Mouse (Mus musculus) layer of hippocampus, adult 8-10 months (tissue): ENCODE data around the gene Arvcf. TPM values are rescaled to one million over a fixed set of nuclear protein-coding genes. Genes with fewer than 3 reads are reported as not detected.

Experiments used
- DNase-seq, 2 experiments: peaks; one replicate each; pipeline ENCODE4 v3.0.0; 2022; ENCODE audit warnings: low spot score in 2 of 2
- total RNA-seq, 4 experiments: library from RNA; stranded (reverse); gene quantifications; 2 replicates each; pipeline ENCODE4 v1.2.4; 2022

Gene Arvcf
- total RNA-seq, 4 experiments from 2014 or later = 35.5 to 52.4 (median 41.6) TPM

- no peak for DNase-seq
Observed at GRCm38 (mm10) chr16:18387704-18388582, 40.0 kb downstream of the Arvcf start.

DNA sequence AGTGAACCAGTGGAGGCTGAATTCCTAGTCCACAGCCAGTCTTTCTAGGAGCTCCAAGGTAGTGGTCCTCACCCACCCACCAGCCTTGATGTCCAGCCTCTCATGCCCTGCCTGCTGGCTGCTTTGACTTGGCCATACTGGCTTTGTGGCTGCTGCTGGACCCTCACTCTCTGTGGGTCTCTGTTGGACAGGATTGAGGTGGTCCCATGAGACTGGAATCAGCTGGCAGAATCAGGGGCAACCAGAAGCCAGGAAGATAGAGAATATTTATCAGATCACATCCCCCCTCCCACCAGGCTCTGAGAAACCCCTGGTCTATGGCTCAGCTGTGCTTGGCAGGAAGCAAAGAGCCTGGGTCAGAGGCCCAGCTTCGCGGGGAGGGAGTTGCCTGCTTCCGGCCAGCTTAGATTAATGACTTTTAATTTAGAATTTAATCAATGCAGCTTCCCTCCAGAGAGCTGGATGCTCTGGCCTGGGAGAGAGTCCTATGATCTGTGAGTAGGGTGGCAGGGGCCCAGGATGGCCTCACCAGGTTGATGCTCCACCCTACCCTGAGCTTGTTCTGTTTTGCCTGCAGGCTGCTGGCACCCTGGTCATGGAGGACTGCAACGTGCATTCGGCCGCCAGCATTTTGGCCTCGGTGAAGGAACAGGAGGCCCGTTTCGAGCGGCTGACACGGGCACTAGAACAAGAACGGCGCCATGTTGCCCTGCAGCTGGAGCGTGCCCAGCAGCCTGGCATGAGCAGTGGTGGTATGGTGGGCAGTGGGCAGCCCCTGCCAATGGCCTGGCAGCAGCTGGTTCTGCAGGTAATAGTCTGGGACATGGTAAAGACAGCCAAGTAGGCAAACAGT, 40.8 kb downstream of the Arvcf start:
- no peak for DNase-seq

- DNase-seq = no peak
Observed at GRCm38 (mm10) chr16:18390399-18390798, 42.4 kb downstream of the Arvcf start.

GRCm38 (mm10) chr16:18391127-18391526, 43.1 kb downstream of the Arvcf start:
- DNase-seq = no peak

DNA sequence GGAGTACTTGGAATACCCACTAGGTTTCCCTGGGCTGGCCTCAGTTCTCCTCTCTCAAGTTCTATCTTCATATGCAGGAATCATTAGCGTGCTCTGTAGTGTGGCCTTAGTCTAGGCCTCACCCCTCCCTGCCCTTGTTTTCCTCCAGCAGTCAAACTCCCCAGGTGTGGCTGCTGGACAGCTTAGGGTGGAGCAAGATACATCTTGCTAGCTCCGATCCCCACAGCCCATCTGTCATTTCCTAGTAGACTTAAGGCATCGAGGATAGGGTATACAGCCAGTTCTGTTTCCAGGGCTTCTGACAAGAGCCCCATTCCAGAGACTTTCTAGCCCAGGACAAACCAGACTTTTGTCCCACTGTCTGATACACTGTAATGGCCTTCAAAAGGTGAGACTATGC, 43.7 kb downstream of the Arvcf start:
- DNase-seq = no peak

DNA sequence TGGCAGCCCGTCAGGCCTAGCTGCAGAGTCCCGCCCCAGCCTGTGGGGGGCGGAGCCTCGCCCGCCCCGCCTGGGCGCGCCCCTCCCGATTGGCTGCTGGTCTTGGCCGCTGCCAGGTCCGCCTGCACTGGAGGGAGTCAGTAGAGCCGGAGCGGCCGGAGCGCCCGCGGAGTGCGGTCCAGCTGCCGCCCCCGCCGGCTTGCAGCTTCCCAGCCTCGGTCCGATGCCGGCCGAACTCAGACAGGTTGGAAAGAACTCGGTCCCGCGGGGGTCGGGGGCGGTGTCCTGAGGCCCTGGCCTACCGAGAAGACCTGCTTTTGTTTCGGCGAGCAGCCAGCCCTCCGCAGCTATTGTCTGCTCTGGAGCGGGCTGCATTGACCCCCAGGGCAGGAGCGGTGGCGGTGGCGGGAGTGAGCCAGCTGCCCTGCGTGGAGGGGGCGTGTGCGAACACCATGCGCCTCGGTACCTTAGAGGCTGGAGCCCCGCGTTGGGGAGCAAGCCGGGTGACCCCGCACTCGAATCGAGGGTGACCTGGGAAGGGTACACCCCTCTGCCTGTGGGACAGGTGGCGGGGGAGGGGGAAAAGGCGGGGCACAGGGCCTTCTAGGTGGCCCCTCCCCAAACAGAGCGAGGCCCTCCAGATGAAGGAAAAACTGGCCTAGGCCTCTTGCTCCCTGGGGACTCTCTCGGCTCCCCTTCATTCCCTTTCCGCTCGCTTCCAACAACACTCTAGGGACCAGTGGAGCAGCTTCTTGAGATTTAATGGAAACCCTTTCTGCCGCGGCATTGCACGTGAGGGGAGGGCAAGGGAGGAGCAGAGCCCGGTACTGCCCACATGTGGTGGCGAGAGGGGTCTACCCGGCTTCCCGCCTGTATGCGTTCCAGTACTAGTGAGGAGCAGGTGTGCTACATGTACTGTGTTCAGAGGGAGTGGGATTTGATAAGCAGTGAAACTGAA, 44.8 kb downstream of the Arvcf start:
- DNase-seq = peak; percentile 67 to 76

DNA sequence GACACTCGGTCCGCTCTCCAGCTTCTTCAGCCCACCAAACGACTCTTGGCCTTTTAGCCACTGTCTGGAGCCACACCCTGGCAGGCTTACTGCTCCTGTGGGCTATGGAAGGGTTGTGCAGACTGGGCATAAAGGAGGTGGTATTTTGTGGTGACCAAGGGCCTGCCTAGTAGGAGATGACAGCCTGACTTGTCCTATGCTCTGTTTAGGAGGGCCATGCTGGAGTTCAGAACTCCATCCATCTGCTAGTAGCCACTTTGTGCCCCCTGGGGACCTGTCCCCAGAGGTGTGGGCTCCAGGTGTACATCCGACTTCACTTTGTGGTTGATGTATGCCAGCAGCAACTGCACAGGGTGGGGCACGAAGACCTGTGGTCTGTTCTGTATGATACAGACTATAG, 45.6 kb downstream of the Arvcf start:
- no peak for DNase-seq

DNA sequence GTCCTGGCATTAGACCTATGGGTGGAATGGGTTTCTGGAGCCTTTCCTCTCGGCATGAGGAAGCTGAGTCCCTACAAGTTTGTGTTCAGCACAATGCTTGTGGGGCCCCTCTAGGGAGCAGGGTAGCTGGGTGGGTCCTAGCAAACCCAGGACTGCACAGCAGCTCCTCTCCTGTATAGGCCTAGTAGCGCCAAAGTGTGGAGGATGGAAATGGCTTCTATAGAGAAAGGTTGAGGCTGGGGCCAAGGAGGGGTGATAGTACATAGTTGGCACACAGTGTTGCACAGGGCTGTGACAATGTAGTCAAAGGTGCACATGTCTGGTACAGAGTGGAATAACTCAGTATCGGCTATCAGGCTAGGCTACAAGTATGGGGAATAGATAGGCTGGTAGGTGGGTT, 46.1 kb downstream of the Arvcf start:
- DNase-seq = no peak

DNA sequence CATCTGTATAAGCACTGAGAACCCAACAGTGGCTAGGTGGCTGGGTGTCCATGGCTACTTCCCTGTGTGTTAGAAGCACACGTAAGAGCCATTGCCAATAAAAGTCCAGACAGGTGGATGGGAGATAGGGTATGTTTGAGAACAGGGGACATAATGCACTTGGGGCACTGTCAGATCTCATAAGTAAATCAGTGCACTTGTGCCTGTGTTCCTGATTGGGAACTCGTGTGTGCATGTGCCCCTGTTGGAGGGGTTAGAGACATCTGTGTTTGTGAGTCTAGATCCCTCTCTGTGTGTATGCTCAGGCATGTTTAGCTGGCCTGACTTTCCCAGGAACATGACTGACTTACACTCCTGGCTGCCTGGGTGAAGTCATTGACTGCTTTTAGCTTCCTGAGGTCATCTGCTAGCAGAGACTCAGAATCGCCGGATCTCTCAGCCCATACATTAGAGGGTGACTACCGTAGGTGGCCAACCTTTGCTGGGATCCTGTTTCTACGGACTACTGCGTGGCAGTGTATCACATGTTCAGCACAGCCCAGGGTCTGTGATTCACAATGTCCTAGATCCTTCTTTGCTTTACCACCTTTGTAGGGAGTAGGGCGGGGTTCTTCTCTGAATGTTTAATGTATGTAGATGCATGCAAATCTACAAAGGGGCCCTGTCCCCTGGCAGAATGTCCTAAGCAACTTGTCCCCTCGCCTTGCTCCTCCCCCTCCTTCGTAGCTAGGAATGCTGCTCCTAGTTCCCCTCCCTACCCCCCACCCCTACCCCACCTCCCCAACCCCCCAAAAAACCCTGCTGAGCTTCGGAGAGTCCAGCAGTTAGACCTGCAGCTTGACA, 47.0 kb downstream of the Arvcf start:
- DNase-seq = no peak

DNA sequence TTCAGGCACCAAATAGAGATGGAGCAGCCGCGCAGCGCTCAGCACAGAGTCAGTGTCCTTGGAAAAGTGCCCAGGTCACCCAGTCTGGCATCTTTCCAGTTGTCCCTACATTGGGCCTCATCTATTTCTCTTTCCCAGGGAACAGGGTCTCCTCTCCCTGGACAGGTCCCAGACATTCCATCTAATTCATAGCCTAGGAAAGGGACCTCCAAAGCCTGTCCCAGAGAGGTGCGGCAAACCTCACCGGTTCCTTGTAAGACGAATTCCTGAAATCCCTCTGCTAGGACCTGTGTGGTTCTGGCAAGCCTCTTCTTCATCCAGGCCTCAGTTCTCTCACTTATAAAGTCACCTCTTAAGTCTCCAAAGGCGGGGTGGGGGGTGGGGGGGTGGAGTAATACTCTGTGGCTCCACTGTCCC, 47.6 kb downstream of the Arvcf start:
- no peak for DNase-seq

GRCm38 (mm10) chr16:18396201-18396600, 48.2 kb downstream of the Arvcf start:
- no peak for DNase-seq

GRCm38 (mm10) chr16:18396791-18397621, 49.0 kb downstream of the Arvcf start:
- no peak for DNase-seq

DNA sequence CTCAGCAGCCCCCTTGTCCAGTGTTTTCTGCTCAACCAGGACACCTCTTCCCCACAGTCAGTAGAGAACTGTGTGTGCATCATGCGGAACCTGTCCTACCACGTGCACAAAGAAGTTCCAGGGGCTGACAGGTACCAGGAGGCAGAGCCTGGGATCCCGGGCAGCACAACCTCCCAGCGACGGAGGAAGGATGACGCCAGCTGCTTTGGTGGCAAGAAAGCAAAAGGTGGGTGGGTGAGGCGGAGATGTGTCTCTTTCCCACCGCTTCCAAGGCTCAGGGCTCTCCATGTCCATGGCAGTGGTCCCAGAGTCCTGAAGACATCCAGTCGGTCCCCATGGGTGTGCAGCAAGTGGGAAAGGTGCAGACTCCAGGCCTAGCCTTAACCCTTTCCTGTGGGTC, 52.0 kb downstream of the Arvcf start:
- DNase-seq = no peak

- no peak for DNase-seq
Observed at GRCm38 (mm10) chr16:18400472-18401216, 52.7 kb downstream of the Arvcf start.

DNA sequence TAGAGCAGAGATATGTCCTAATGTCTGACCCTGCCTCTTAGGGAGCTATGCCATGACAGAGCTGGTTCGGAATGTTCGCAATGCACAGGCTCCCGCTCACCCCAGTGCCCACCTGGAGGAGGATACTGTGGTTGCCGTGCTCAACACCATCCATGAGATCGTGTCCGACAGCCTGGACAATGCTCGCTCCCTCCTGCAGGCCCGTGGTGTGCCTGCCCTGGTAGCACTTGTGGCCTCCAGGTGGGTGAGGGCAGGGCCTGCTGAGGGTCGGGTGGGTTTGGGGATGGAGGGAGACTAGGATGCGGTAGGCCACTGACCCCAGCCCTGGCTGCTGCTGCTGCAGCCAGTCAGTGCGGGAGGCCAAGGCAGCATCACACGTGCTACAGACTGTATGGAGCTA, 55.3 kb downstream of the Arvcf start:
- DNase-seq = no peak

DNA sequence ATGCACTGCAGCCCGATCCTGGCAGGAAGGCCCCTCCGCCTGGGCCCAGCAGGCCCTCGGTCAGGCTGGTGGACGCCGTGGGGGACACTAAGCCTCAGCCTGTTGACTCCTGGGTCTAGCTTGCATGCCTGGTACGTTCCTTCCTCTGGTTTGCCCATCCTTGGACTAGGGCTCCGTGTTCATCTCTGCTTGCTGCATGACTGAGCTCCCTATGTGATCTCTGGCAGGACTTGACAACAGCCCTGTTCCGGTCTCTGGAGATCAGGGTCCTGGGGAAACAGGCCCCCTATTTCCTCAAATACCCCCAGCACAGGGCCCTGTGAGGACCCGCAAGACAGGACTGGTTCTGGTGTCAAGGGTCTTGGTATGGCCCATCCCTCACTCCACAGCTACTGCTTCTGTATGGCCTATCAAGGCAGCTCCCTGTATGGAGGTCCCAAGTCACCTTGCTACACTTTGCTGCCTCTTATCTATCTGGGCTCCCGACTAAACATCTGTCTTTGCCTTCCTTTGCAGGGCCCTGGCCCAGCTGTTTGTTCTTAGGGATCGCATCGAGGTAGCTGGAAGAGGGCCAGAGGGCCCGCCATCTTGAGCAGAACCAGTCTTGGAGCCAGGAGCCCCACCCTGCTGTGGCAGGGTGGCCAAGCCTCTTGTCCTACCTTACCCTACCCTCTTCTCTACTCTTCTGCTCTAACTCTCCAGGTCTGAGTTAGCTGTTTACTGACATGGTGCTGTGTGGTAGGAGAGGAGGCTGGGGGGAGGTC, 57.3 kb downstream of the Arvcf start:
- no peak for DNase-seq

GRCm38 (mm10) chr16:18405876-18406275, 57.9 kb downstream of the Arvcf start:
- no peak for DNase-seq

- no peak for DNase-seq
Observed at GRCm38 (mm10) chr16:18406293-18406692, 58.3 kb downstream of the Arvcf start.
